Mouse (Mus musculus): ENCODE measurements at regions not wholly inside any gene's neighbourhood (a gene's known extent, or its start where the extent isn't known, plus 50 kb on each side); places are given as distances from the start of the nearest gene placed in this dataset.
A peak's percentile ranks its signal among the peaks of the same experiment; 100 is the strongest.

DNA sequence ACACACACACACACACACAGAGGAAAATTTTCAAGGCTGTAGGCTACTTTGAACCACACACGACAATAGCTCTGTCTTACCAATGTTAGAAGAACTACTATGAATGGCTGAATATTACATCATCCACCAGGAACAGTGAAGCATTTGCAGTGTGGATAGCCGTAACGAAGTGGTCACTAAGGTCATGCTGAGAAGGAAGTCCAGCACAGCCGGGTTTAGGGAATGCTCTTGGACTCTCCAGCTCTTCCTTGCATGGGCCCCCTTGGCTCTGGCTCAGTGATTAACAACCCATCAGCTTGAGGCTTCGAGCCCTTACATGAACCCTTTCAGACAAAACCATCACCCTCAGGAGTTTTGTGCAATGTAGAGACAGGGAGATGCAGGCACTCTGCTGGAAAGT lies 245.3 kb downstream of the Adamts20 start:
- no peak for DNase-seq

DNA sequence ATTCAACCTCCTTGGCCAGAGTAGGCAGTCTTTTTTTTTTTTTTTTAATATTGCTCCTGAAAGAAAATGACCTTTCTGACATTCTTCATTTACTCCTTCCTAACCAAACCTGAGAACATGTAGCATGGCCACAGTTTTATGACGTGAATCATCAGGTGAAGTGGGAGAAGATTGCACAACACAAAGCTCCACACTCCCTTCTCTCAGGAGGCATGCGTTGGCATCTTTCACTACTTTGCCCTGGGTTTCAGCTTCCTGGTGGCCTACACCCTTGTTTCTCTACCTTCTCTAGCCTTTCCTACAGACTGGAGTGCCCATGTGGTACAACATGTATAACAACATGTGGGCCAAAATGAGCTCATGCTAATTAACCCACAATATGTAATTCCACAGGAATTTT lies 248.5 kb downstream of the Adamts20 start:
- no peak for DNase-seq

DNA sequence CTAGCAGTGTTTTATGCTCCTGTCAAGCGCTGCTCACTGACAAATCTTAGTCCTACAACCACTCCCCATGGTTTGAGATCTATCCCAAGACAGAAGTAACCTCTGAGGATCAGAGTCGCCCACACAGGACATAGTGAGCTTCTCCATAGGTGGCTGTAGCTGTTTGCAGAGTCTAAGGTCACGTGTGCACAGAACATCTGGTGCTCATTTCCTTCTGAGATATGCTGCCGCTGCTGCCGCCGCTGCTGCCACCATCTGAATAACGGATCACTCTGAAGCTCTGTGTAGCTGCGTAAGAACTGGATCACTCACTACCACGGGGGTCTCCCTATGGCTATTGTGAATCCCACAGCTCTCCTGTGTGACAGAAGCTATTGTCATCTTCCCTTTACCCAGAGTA lies 250.8 kb downstream of the Adamts20 start:
- DNase-seq: peak; percentile 37

DNA sequence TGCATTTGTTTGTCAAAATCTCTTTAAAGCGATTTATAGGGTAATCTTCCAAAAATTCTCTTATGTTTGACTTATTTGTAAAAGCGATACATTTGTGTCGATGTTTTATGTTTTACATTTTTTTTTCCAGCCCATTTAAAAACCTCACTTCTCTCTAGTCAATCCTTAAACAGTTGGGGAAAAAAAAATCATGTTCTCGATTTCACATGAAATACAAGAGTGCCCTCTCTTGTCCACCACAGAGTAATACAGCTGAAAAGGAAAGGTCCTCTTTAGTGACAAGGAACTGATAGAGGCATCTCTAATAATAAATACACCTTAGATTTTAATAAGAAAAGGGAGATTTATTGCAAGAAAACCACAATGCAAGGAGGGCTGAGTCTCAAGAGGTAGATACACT lies 251.8 kb downstream of the Adamts20 start:
- DNase-seq: no peak

DNA sequence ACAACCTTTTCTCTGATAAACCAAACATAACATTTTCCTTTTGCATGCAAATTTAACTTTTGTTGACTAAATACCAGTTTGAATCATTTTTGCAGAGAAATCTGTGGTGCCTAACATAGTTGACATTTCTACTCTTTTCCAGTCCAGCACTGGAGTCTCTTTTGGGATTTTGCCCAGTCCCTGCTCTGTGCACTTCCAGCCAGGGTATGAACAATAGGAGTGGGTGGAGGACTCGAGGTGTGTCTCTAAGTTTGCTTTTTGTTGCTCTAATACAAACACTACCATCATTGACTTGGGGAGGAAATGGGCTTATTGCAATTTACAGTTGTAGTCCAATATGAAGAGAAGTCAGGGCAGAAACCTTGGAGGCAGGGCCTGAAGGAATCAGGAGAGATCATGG lies 256.7 kb downstream of the Adamts20 start:
- no peak for DNase-seq

DNA sequence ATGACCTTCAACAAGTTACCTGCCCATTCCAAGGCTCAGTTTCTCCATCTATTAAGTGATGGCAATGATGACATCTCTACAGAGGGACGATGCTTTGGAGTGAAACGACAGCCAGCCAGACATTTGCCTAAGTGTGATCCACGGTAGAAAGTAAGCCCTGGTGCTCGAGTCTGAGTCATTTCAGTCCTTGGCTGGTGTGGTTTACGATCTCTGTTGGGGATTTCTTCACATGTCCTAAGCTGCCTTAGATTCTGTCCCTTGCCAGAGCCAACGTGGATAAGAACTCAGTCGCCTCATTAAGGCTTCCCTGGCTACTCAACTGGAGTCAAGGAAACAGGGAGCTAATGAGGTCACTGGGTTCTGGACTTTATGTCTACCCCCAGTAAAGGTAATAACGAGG lies 258.8 kb downstream of the Adamts20 start:
- no peak for DNase-seq

DNA sequence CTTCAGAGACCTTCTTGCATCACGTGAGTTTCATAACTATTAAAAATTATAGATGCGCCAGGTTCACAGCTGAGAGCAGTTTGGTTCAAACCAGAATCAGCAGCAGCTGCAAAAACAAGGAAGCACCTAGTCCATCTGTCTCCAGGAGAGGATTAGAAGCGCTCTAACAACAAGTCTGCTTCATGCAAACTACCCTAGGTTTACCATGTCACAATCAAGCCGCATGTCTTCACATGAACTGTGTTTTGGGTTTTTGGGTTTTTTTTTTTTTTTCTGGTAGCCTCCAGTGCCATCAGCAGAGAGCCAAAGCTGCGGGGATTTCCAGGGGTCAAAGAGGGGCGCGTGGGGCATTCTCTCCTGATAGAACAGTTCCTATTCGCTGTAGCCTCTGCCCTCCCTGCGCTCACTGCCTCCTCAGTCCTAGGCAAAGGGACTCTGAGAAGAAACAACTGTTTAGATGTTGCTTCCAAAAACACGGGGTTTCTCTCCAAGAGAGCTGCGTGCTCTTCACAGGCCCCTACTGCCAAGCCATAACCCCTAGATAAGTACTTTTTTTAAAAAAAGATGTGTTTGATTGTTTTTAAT lies 259.8 kb downstream of the Adamts20 start:
- DNase-seq: peak; percentile 41

DNA sequence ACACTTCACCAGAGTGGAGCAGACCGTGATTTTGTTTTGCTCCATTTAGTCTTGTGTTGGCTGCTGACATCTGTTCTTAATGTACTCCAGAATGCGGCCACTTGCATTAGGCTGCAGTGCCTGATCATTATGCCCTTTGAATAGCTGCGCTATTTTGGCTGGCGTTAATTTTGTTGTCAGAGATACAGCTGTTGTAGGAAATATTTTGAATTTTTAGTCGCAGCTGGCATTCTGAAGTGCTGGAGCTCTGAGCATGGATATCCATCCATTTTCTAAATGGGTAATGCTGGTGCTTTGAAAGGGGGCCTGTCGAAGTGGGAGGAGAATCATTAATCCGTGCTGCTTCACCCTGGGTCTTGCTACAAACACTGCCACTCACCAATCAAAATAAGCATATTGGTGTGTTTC lies 275.1 kb downstream of the Adamts20 start:
- DNase-seq: no peak

DNA sequence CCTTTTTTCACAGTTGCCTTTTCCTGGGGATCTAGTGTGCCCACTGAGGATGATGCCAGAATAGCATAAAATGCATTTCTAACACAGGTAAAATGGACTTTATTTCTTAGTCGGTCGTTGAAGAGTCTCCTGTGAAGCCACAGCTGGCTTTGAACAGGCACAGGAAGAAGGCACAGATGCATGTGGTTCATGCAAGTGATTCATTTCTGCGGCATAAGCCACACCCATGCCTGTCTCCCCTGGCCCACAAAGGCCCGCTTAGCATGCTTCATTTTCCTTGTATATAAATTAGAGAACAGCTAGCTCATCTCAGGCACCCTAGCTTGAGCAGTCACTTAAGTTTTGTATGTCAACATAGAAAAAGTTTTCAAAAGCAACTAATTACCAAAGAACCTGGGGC lies 277.6 kb downstream of the Adamts20 start:
- DNase-seq: no peak

DNA sequence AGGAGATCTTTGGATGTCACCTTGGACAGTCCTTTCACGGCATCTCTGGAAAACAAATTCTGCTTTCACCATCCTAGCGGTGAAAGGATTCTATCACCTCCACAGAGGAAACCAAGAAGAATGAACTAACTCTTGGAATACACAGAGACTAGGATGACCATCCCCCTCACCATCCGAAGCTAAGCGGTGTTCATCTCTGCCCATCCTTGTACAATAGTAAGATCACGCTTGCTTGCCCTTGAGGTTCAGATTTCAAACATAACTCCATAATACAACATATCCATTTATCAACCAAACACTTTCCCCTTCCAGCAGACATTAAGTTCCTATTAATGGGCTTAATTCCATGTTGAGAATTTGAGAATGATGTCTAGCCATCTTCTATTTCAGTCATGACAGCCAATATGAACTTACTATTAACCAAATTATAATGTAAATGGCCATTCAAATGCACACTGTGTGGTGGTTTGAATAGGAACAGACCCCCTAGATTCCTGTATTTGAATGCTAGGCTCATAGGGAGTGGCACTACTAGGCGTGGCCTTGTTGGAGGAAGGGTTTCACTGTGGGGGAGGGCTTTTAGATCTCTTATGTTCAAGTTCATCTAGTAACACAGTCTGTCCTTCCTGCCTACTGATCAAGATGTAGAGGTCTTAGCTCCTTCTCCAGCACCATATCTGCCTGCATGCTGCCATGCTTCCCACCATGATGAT lies 281.4 kb downstream of the Adamts20 start:
- no peak for DNase-seq

DNA sequence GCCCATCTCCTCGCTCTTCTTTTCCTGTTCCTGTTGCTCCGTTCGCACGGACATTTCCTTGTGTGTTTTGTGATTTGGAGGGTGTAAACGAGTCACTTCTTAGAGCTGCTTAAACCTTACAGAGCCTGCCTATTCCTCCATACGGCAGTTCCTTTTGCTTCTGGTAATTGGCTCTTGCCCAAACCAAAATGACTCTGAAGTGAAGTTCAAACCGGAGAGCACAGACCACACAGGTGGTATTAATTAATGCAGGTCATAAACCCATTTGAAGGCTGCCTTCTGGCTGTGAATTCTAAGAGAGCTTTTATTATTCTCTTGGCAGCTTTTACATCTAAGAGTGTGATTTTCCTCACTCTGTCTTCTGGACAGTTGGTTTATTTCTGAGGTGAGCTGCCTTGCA lies 291.1 kb downstream of the Adamts20 start:
- no peak for DNase-seq

DNA sequence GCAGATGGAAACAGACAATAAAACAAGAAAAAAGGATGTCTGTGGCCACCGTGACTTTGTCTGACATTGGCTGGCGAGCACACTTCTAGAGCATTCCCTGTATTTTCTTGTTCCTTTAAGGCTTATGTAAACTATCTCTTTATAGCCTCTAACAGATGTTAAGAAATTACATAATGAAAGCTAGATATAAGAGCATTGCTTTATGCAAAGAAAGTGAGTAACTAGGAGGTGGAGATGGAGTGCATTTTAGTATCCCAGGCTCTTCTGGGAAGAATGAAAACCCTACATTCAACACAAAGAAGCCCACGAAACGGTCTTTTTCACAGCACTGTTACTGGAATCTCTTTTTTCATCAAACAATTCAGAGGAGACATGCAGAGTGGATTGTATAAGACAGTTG lies 304.4 kb downstream of the Adamts20 start:
- no peak for DNase-seq

DNA sequence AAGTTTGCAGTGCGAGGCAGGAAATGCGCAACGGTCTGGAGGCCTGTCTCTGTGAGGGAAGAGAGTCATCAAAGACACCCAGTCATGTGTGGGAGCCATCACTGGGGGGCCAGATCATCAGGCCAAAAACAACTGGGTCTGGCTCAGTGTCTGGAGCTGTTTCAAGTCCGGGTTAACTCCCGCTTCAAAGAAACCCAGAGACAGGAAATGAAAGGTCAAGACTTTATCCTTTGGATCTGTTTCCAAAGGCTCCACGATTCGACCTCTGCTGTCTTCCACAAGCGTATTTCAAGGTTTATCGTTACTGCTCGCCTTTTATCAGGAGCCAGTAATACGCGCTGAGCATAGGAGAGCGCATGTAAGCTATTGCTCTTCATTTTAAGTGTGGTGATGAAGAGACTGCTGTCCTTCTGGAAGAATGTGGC lies 325.7 kb downstream of the Adamts20 start:
- DNase-seq: peak; percentile 79

DNA sequence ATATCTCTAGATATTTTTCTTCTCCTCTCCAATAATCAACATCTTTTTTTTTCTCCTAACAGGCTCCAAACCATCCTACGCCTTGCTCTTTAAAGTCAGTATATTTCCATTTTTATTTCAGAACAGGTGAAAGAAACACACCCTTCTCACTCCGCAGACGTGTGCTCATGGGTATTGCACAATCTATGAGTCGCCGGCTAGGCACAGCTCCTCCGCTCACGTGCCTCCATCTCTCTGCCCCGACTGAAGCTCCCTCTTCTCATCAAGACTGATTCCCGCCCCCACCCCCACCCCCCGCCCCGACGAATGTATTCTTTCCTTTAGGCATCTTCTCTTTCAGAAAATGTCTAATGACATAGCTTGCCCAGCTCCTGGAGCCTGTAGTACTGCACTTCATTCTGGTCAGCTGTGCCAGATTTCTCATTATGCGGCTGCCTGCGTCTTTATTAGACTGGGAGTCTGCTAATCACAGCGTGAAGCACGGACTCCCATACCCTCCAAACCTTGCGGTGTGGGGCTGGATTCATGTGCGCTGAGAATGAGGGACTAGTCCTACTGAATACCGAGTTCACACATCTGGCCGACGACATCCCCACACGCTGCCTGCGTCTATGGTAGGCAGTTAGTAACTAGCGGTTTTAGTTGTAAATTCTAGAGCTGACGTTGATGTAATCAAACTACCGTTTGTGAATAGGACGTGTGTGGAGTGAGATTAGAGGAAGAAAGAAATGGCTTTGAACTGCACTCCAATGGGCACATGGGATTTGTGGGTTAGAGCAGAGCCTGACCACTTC lies 327.9 kb downstream of the Adamts20 start:
- DNase-seq: no peak

DNA sequence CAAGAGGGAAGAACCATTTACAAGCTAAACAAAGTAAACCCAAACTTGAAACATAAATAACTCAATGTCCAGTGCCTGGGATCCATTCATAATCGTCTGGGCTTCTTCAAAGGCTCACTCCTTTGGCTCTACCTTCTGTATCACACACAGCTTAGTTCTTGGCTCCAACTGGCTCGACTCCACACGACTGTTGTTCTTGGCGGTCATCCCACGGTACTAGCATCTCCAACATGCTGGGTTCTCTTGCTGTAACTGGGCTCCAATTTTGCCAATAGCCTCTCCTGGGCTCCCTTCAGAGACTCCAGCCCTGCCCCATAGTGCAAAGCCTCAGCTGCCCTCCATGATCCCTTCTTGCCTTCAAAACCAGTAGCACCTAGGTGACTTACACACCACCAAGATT lies 352.4 kb downstream of the Adamts20 start:
- peak; percentile 21 for DNase-seq

DNA sequence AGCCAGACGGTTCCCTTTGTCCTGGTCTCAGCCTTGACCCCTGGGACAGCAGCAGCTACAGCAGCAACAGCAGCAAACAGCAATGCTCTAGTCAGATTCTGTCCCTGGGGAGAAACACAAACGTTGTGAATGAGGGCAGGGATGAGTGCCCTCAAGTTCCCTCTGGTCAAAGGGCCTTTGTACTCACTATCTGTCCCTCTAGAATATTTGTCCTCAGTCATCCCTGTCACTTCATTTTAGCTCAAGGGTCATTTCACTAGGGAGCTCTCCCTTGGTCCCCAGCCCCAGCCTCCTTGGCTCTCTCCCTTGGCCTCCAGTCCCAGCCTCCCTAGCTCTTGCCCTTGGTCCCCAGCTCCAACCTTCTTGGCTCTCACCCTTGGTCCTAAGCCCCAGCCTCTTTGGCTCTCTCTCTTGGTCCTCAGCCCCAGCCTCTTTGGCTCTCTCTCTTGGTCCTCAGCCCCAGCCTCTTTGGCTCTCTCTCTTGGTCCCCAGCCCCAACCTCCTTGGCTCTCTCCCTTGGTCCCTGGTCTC lies 358.0 kb downstream of the Adamts20 start:
- peak; percentile 14 for DNase-seq

DNA sequence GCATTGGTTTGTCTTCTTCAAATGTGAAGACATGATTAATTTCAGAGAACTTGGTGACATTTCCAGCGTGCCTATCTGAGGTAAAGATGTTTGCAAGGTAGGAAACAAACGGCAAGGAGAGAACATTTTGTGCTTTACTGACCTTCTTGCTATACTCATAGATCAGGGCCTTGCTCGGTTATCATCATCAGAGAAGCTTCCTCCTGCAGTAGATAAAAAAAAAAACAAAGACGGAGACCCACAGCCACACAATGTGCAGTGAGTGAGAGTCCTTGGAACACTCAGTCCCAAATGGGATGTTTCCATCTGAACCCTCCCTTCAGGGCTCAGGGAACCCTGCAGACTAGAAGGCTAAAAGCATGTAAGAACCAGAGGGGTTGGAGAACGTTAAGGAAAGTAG lies 374.6 kb downstream of the Adamts20 start:
- no peak for DNase-seq

DNA sequence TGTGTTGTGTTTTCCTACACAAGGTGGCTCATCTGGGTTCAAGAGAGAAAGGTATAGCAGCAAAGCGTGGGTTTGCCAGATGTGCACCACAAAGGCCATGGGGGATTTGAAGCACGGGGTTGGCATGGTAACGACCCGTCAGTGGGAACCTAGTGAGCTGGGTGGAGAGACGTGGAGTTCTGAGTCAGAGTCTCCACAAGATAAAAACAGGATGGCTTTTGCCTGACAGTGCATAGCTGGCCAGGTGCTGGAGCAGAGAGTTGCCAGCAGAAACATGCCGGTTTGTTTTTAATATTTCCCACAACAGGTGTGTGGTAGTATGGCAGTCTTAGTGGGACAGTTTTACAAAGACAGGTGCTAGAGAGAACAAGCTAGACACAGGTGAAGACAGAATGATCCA lies 375.4 kb downstream of the Adamts20 start:
- no peak for DNase-seq

DNA sequence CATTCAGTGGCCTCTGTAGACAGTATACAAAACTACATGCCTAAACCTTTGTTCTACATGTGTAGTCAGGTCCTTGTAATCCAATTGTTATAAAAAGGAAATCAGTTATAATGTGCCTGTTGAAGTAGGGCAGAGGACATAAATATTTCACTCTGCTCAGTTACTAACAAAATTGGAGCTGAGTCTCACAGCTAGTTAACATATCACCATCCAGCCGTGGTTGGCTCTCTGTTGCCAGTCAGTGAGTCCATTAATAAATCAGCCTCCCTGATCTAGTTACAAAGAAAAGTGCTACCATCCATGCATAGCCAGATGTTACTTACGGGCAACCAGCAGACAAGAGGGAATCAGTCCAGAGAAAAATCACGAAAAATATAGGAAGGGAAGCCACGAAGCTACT lies 382.8 kb downstream of the Adamts20 start:
- no peak for DNase-seq

DNA sequence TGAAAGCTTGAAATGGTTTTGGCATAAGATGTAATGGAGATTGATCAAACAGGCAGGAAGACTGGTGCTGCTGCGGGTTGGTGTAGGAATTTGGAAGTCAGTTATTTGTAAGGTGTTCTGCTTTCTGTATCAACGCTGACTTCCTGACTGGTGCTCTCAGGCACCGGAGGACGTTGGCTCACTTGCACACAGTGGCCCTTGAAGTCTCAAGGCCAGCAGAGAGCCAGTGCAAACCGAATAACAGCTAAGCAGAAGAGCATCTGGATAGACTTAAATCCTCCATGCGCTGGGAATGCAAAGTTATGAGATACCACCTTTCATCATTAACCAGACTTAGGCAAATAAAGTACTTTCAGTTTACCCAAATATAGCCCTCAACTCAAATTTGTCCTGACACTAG lies 388.2 kb downstream of the Adamts20 start:
- no peak for DNase-seq

DNA sequence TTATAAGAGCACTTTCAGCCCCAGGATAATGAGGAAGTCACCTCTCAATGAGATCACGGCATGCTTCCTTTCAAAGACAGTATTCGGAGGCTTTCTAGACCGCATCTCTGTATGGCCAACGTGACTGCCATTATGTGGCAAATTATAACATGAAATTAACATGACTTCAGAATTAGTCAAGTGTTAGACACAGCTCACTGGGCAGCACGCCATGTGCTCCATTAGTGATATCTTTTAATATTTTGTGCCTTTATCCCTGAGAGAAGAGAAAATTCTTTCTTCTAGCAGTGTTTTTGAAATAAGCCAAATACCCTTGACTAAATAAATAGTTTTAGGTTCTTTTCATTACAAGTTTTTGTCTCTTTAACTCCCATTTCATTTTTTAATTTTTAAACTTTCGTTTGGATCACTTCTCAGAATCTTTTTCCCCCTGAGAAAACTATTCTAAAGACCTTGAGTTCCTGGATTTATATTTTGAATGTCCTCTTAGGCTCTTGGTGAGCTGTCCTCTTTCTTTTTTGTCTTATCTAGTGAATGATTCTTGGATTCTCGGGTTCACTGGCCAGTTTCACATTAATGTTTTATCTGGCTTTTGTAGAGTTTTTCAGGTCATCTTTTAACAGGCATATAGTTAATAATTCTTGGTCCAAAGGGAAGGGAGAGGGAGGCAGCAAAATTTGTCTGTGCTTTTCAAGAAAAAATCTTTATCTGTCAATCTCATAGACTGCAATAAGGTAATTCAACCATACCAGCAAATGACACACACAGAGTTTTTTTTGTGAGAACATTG lies 390.9 kb downstream of the Adamts20 start:
- DNase-seq: peak; percentile 16

DNA sequence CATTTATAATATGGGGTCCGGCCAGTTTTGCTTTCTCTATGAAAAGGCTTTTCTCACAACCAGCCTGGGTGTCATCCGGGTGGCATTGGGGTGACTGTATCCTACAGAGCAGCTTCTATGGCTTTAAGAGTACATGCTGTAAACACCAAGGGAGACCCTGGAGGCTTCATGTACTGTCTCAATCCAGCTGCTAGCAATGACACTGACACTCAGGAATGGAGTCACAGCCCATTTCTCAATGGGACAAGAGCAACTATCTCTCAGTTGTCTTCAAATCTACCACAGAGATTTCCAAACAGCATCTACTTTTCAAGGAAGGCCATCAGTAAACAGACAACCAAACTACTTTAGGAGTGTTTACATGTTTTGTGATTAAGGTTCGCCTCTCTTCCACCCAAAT lies 397.5 kb downstream of the Adamts20 start:
- DNase-seq: no peak

DNA sequence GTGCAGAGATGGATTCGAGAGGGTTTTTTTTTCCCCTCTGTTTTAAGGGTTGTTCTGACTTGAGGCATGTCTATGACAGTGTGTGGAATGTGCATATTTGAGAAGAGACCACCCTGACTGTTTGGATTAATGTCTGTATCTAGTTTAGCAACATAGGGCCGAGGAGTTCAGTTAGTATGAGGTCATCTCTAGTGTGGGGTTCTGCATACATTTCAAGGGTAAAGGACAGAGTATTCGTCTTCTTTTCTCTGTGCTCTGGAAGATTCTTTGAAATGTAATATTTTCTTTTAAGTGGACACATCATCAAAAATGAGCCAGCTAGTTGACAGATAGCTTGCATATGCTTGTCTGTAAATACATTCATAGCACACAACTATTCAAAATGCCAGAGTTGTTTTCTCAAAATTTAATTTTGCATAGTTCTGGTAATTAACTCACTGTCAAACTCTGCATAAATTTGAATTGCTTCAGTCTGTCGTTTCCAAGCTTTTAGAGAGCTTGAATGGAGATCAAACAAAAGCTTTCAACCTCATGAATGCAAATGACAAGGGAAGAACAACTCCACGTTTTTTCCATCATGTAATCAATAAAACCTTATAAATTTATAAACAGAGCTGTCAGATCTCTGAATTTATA lies 415.5 kb downstream of the Adamts20 start:
- no peak for DNase-seq
